Mouse (Mus musculus) stomach, postnatal 0 days (tissue): ENCODE measurements around the gene Eif2b2. TPM values are rescaled to one million over a fixed set of nuclear protein-coding genes. Genes with fewer than 3 reads are reported as not detected.

Source experiments
- ATAC-seq: fragments of 200-750 bp; cut with Nextera tagmentation; 2 replicates; pipeline ENCODE4 v1.8.0; 2017; ENCODE audit not compliant: low FRiP score, low TSS enrichment
- DNase-seq: peaks from one replicate; pipeline ENCODE4 v3.0.0-alpha.2; 2016; ENCODE audit warnings: low spot score
- H3K27ac ChIP-seq: fragments of 300-500 bp; sonication (generic); replicated peaks from 2 replicates; pipeline ENCODE4 v1.5.1; 2014; ENCODE audit warnings: mild to moderate bottlenecking, control low read depth
- H3K27me3 ChIP-seq: fragments of 300-500 bp; sonication (generic); 2 replicates; pipeline ENCODE4 v1.6.1; 2014; ENCODE audit warnings: low read length; ENCODE audit not compliant: control insufficient read depth, insufficient read depth
- H3K36me3 ChIP-seq: fragments of 300-500 bp; sonication (generic); 2 replicates; pipeline ENCODE4 v1.6.1; 2014; ENCODE audit warnings: low read length, mixed read lengths; ENCODE audit not compliant: control insufficient read depth, insufficient read depth
- H3K4me1 ChIP-seq: fragments of 300-500 bp; sonication (generic); replicated peaks from 2 replicates; pipeline ENCODE4 v1.6.1; 2014; ENCODE audit warnings: antibody characterized with exemption; ENCODE audit not compliant: control insufficient read depth, insufficient read depth
- H3K4me2 ChIP-seq: fragments of 300-500 bp; sonication (generic); replicated peaks from 2 replicates; pipeline ENCODE4 v1.6.1; 2014; ENCODE audit warnings: low read depth, mild to moderate bottlenecking, control low read depth, moderate library complexity
- H3K4me3 ChIP-seq: fragments of 300-500 bp; sonication (generic); 2 replicates; pipeline ENCODE4 v1.5.1; 2014; ENCODE audit warnings: low read depth, low read length, control low read depth
- H3K9ac ChIP-seq: fragments of 300-500 bp; sonication (generic); 2 replicates; pipeline ENCODE4 v1.6.1; 2014; ENCODE audit warnings: mild to moderate bottlenecking, low read length, control low read depth, mixed read lengths
- H3K9me3 ChIP-seq: fragments of 300-500 bp; sonication (generic); 2 replicates; pipeline ENCODE4 v1.6.1; 2016; ENCODE audit warnings: low read length; ENCODE audit not compliant: control insufficient read depth
- CTCF ChIP-seq: IDR thresholded peaks from 2 replicates; pipeline ENCODE4 v1.5.1; 2016; ENCODE audit warnings: antibody characterized with exemption, low read depth, mild to moderate bottlenecking, moderate library complexity
- EP300 ChIP-seq: optimal IDR thresholded peaks from 2 replicates; pipeline ENCODE3; 2016; ENCODE audit warnings: antibody characterized with exemption
- WGBS: fragments of 180-500 bp; shearing (Covaris S2); extraction: QIAGEN DNeasy Blood & Tissue Kit; methylation state at CpG from one replicate; pipeline ENCODE4 v1.1.7; 2014; 5-methylcytosine and 5-hydroxymethylcytosine counted together
- polyA plus RNA-seq: library from polyadenylated mRNA; unstranded; fragments of >200 nt; fragmentation: Nextera tagmentation; extraction: Ambion mirVana; gene quantifications from 2 replicates; pipeline ENCODE4 v1.2.1, GENCODE M21; 2015

Eif2b2 gene
- polyA plus RNA-seq, 1 experiment from 2014 or later, result 58.7 TPM

DNA sequence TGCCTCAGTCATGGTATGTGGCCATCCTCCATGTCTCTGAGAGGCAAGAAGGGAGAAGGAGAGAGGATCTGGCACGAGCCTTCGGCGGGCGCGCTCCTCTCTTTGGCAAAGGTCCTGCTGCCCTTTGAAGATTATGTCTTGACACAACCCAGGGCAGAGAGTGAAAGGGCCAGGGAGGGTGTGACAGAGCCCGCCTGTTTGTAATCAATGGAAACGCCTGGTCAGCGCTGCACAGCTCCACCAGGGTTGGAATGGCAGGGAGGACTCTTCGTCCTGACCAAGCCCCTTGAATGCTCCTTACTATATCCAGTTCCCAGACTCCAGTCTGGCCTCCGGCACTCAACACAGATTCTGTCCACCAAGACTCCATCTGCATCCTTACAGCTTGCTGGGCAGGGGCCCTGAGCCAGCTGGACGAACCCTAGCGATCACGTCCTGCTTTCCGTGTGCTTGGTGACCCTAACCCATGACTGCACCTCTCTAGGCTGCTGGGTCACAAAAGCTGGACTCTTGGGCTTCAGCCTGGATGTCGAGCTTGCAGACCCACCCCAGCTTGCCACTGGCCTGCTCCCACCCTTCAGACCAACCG is 44.1 kb upstream of the Eif2b2 start:
- 0 out of 2 replicates have a peak overlapping the region, but pooled peaks have one; percentile 1 for H3K4me3 ChIP-seq
- peak; percentile 42 for DNase-seq
- 34% methylated on average over 16 of the region's 16 CpGs for WGBS

DNA sequence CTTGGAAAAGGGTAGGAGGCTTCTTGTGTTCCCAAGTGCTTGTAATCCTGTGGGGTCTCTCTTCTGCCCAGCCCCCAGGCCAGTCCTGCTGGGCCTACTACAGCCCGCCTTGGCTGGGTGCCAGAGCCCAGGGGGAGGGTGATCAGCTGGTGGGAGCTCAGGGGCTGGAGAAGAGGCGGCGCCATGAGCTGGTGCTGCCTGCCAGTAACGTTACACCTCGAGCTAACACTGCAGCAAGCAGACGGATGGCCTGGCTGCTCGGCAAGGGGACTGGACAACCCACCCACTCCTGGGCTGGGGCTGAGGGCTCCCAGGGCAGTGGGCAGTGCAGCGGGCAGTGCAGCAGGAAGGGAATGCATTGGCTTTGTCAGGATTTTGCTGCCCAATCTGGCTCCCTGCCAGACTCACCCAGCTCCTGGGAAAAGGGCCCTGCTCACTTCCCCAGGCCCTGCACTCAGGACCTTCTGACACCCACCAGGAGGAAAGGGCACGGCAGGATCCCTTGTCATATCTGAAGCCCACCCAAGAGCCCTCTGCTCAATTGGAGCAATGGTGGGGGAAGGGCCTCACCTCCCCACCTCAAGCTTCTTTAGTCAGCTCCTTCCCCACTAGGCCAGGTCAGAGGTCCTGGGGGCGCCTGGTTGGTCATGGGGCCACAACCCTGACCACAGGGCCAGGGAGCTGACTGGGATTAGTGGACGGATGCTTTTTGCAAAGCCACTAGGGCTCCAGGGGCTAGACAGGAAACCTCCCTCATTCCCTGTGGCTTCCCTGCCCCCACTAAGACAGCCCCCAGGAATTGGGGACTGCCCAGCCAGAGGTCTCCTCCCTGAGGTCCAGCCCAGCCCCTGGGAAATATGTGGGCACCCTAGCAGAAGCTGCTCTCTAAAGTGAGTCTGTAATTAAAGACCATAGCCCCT is 43.1 kb upstream of the Eif2b2 start:
- Histone ChIP-seq H3K9me3 (no peaks in the 10 kb centered on the region), H3K4me2 (peak overlapping the region; percentile 65), H3K27ac (0 out of 2 replicates have a peak overlapping the region, but pooled peaks have one; percentile 13), H3K4me3 (peak overlapping the region; percentile 35), H3K9ac (peak overlapping the region; percentile 56), H3K36me3 (no peaks in the 10 kb centered on the region), H3K4me1 (peaks cover 14% of the 10 kb centered on the region; the same call in 1 of the 2 replicates), H3K27me3 (no peaks in the 10 kb centered on the region)
- peak; percentile 30; the same call in 1 of the 2 replicates for ATAC-seq
- WGBS, result 24% methylated on average over 11 of the region's 11 CpGs
- DNase-seq, result peak; percentile 52
- no peak for TF ChIP-seq EP300
- no peak for TF ChIP-seq CTCF

More for the DNA sequence above, 44.1 kb upstream of the Eif2b2 start:
- H3K36me3 ChIP-seq, result no peaks in the 10 kb centered on the region
- no peaks in the 10 kb centered on the region for H3K9me3 ChIP-seq
- H3K4me2 ChIP-seq, result peak overlapping the region; percentile 65
- peak overlapping the region; percentile 35; the same call in 1 of the 2 replicates for H3K27ac ChIP-seq
- ATAC-seq, result no peak
- TF ChIP-seq CTCF (no peak), EP300 (no peak)
- H3K4me1 ChIP-seq, result peaks cover 14% of the 10 kb centered on the region; the same call in 1 of the 2 replicates
- H3K9ac ChIP-seq, result peak overlapping the region; percentile 56
- H3K27me3 ChIP-seq, result no peaks in the 10 kb centered on the region

DNA sequence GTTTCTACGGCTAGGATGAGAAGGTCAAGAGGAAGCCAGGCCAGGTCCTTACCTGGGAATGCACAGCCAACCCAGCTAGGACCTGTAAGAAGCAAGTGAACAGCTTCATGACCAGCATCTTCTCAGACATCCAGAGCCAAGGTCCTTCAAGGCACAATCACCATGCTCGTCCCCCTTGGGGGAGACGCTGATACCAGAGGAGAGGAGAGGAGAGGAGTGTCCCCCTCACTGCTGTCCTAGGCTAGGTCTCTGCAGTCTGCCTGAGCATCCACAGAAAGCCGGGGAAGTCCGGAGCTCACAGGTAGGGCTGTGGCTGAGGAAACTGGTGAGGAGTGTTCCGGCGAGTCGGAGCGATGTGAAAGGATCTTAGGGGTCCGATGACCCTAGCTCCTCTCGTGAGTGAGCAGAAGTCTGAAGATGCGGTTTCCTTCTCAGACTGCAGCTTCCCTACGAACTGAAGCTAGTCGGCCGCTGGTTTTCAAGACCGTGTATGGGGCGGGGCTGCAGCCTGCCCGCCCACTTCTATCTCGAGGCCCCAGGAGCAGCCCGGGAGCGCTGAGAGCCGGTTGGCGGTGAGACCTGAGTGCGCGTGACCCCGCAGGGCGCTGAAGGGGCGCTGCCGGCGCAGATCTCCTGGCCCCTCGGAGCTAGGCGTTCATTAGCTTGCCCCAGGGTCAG is 42.3 kb upstream of the Eif2b2 start:
- TF ChIP-seq CTCF, result no peak
- TF ChIP-seq EP300, result no peak
- H3K4me1 ChIP-seq, result peaks cover 14% of the 10 kb centered on the region; the same call in 1 of the 2 replicates
- H3K4me3 ChIP-seq, result peak overlapping the region; percentile 35
- H3K9ac ChIP-seq, result peak overlapping the region; percentile 56
- H3K27ac ChIP-seq, result 0 out of 2 replicates have a peak overlapping the region, but pooled peaks have one; percentile 18
- no peaks in the 10 kb centered on the region for H3K36me3 ChIP-seq
- no peaks in the 10 kb centered on the region for H3K27me3 ChIP-seq
- peak overlapping the region; percentile 65 for H3K4me2 ChIP-seq
- 4% methylated on average over 32 of the region's 32 CpGs for WGBS
- no peaks in the 10 kb centered on the region for H3K9me3 ChIP-seq
- ATAC-seq (peak; percentile 61), DNase-seq (peak; percentile 71)

DNA sequence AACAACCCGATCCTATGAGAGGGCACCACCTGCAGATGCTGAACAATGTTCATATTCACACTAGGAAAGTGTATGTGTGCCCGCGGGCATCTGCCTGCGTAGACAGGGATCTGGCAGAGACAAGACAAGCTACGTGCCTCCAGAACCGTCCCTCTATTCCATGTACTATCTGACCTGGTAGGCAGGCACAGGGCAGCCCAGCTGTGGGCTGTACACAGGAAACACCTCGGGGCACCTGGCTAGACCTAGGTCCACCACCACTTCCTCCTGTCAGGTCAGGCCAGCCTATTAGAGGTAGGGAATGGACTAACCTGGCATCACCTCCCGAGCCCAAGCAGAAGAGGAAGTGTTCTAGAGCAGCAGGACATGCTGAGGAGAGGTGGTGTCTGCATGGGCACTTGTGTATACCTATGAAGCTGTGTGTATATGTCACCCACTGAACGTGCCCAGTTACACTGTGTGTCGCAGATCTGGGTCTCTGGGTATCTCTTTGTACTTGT is 41.5 kb upstream of the Eif2b2 start, which contains the start of gene Pgf:
Gene Pgf, minus strand, starts transcription at position 51 of the 500 bp plus-strand sequence.
- Histone ChIP-seq H3K27me3 (no peaks in the 10 kb centered on the region), H3K27ac (0 out of 2 replicates have a peak within 1 kb of the TSS, but pooled peaks have one; percentile 18), H3K4me3 (peak within 1 kb of the TSS; percentile 35), H3K4me2 (peak within 1 kb of the TSS; percentile 65), H3K9me3 (no peaks in the 10 kb centered on the region), H3K4me1 (peaks cover 14% of the 10 kb centered on the region; the same call in 1 of the 2 replicates), H3K9ac (peak within 1 kb of the TSS; percentile 56), H3K36me3 (no peaks in the 10 kb centered on the region)
- TF ChIP-seq CTCF (no peak), EP300 (no peak)
- 85% methylated on average over 10 of the region's 10 CpGs for WGBS
- ATAC-seq (no peak), DNase-seq (no peak)

DNA sequence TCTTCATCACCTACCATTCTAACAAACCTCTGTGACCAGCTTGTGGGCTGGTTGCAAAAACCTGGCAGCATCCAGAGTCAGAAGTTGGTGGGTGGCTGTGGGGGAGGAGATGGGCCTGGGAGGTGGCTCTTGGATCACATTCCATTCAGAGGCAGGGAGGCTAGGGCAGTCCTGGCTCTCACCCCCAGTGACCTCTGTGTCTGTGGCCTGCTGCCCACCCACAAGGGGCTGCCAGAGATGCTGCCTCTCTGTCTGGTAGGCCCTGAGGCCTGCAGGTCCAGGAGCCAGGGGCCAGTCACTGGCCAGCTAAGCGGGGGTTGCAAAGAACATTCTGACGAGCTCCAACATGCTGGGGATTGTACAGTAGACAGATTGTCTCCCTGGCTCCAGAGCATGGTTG is 41.0 kb upstream of the Eif2b2 start:
- Histone ChIP-seq H3K4me3 (no peak overlapping the region), H3K27ac (no peak overlapping the region), H3K9me3 (no peaks in the 10 kb centered on the region), H3K4me2 (no peak overlapping the region), H3K9ac (no peak overlapping the region), H3K36me3 (no peaks in the 10 kb centered on the region), H3K4me1 (peaks cover 14% of the 10 kb centered on the region; the same call in 1 of the 2 replicates), H3K27me3 (no peaks in the 10 kb centered on the region)
- no peak for DNase-seq
- ATAC-seq, result no peak
- TF ChIP-seq EP300 (no peak), CTCF (no peak)
- WGBS, result 82% methylated on average over 2 of the region's 2 CpGs
